In genomic region chr2:93198846-93199245, GRCm38 (mm10) we compare ENCODE assay signal across 8 mouse cellular contexts. TPM values are rescaled to one million over a fixed set of nuclear protein-coding genes. Genes with fewer than 3 reads are reported as not detected.
A peak's percentile ranks its signal among the peaks of the same experiment; 100 is the strongest.
DNase-seq lines count a peak whose midpoint lies in the region; ATAC-seq and TF ChIP-seq lines count a peak whose summit lies in the region.

No protein-coding gene starts in this region.

- ATAC-seq in midbrain, embryonic 15.5 days (replicated peaks) = peak; percentile 65

- WGBS in heart, adult 2 months = 16% methylated on average over 3 of the region's 3 CpGs
- WGBS in limb, embryonic 10.5 days = 32% methylated on average over 3 of the region's 3 CpGs
- WGBS in midbrain, embryonic 15.5 days = 16% methylated on average over 3 of the region's 3 CpGs

- no peak overlapping the region for H3K9ac ChIP-seq in heart, adult 2 months (ENCODE audit: low read depth, low read length)
- no peak overlapping the region for H3K9ac ChIP-seq in midbrain, embryonic 15.5 days

- H3K4me1 ChIP-seq in heart, adult 2 months (ENCODE audit: control insufficient read depth, insufficient read depth, low read length) = peaks cover 13% of the 10 kb centered on the region
- H3K4me1 ChIP-seq in limb, embryonic 10.5 days = peaks cover 32% of the 10 kb centered on the region
- H3K4me1 ChIP-seq in midbrain, embryonic 15.5 days = peaks cover 33% of the 10 kb centered on the region

- TF ChIP-seq POLR2A in heart, adult 2 months (IDR thresholded peaks at IDR 0.05; ENCODE audit: insufficient read depth, low read depth, low read length) = no peak

- H3K27me3 ChIP-seq in heart, adult 2 months (ENCODE audit: control insufficient read depth, insufficient read depth, low read length) = no peaks in the 10 kb centered on the region
- H3K27me3 ChIP-seq in limb, embryonic 10.5 days (ENCODE audit: low read depth, poor library complexity, severe bottlenecking) = no peaks in the 10 kb centered on the region
- no peaks in the 10 kb centered on the region for H3K27me3 ChIP-seq in midbrain, embryonic 15.5 days (replicated peaks)

- intact Hi-C loops in heart, adult 2 months (cut with DNase I) = loop anchor here (1.0 to 10.0 kb wide), 6 partner anchors 56 to 294 kb away; no protein-coding TSS in a partner anchor

- no peaks in the 10 kb centered on the region for H3K9me3 ChIP-seq in limb, embryonic 10.5 days (replicated peaks)
- H3K9me3 ChIP-seq in midbrain, embryonic 15.5 days = no peaks in the 10 kb centered on the region

- H3K27ac ChIP-seq in heart, adult 2 months = no peak overlapping the region
- H3K27ac ChIP-seq in limb, embryonic 10.5 days = no peak overlapping the region
- no peak overlapping the region for H3K27ac ChIP-seq in midbrain, embryonic 15.5 days

- H3K4me3 ChIP-seq in heart, adult 2 months = no peak overlapping the region
- H3K4me3 ChIP-seq in limb, embryonic 10.5 days = no peak overlapping the region
- H3K4me3 ChIP-seq in midbrain, embryonic 15.5 days = no peak overlapping the region

- no peaks in the 10 kb centered on the region for H3K36me3 ChIP-seq in heart, adult 2 months (ENCODE audit: control insufficient read depth, insufficient read depth, low read length)
- 0 out of 2 replicates have a peak, but pooled peaks cover 6% of the 10 kb centered on the region for H3K36me3 ChIP-seq in limb, embryonic 10.5 days
- H3K36me3 ChIP-seq in midbrain, embryonic 15.5 days (replicated peaks) = 0 out of 2 replicates have a peak, but pooled peaks cover 6% of the 10 kb centered on the region

- TF ChIP-seq EP300 in heart, adult 2 months (IDR thresholded peaks at IDR 0.05; ENCODE audit: insufficient read depth, low read depth, low read length) = peak; percentile 85

- H3K79me2 ChIP-seq in heart, adult 2 months (replicated peaks; ENCODE audit: control insufficient read depth, insufficient read depth, low read length) = no peaks in the 10 kb centered on the region

- peak; percentile 92 for DNase-seq in 3T3-L1 (ENCODE audit: low read depth, low spot score)
- peak; percentile 95 for DNase-seq in adrenal gland, postnatal 14 days
- DNase-seq in embryo, embryonic 9.5 days (ENCODE audit: extremely low spot score) = peak; percentile 89
- DNase-seq in heart, adult 2 months = peak; percentile 88 to 97
- DNase-seq in kidney, adult 8-10 months = peak; percentile 79 to 95
- peak; percentile 95 for DNase-seq in limb, embryonic 10.5 days (ENCODE audit: low spot score)
- DNase-seq in spleen, adult 12 weeks (ENCODE audit: low spot score) = peak; percentile 78

- peak; percentile 80 for TF ChIP-seq CTCF in heart, adult 2 months (IDR thresholded peaks at IDR 0.05)

- no peak overlapping the region for H3K4me2 ChIP-seq in midbrain, embryonic 15.5 days

RNA-seq across cellular contexts. Expression of gene Trp53i11, which starts 11.5 kb away (rescaled TPM):
- total RNA-seq in adrenal gland, postnatal 14 days (2021) = 70.9 and 86.9 TPM in 2 replicates
- 10 to 100 TPM; 25.2 to 33.2 TPM for total RNA-seq in heart, adult 2 months (2021)
- polyA plus RNA-seq in heart, adult 2 months (2012; rRNA removed) = 34.4 and 42.7 TPM in 2 replicates
- 17.5 and 25.2 TPM in 2 replicates for polyA plus RNA-seq in limb, embryonic 10.5 days (2016; fragmentation: Nextera tagmentation; extraction: Ambion mirVana)
- polyA plus RNA-seq in midbrain, embryonic 15.5 days (2015; fragmentation: Nextera tagmentation; extraction: Ambion mirVana) = 128 and 138 TPM in 2 replicates
